Mouse (Mus musculus) stomach, postnatal 0 days (tissue): Measurements from ENCODE around the gene Fbxo11. TPM values are rescaled to one million over a fixed set of nuclear protein-coding genes. Genes with fewer than 3 reads are reported as not detected.

Experiments
- ATAC-seq: fragments of 200-750 bp; cut with Nextera tagmentation; 2 replicates; pipeline ENCODE4 v1.8.0; 2017; ENCODE audit not compliant: low FRiP score, low TSS enrichment
- DNase-seq: peaks from one replicate; pipeline ENCODE4 v3.0.0-alpha.2; 2016; ENCODE audit warnings: low spot score
- H3K27ac ChIP-seq: fragments of 300-500 bp; sonication (generic); replicated peaks from 2 replicates; pipeline ENCODE4 v1.5.1; 2014; ENCODE audit warnings: mild to moderate bottlenecking, control low read depth
- H3K27me3 ChIP-seq: fragments of 300-500 bp; sonication (generic); 2 replicates; pipeline ENCODE4 v1.6.1; 2014; ENCODE audit warnings: low read length; ENCODE audit not compliant: control insufficient read depth, insufficient read depth
- H3K36me3 ChIP-seq: fragments of 300-500 bp; sonication (generic); 2 replicates; pipeline ENCODE4 v1.6.1; 2014; ENCODE audit warnings: low read length, mixed read lengths; ENCODE audit not compliant: control insufficient read depth, insufficient read depth
- H3K4me1 ChIP-seq: fragments of 300-500 bp; sonication (generic); replicated peaks from 2 replicates; pipeline ENCODE4 v1.6.1; 2014; ENCODE audit warnings: antibody characterized with exemption; ENCODE audit not compliant: control insufficient read depth, insufficient read depth
- H3K4me2 ChIP-seq: fragments of 300-500 bp; sonication (generic); replicated peaks from 2 replicates; pipeline ENCODE4 v1.6.1; 2014; ENCODE audit warnings: low read depth, mild to moderate bottlenecking, control low read depth, moderate library complexity
- H3K4me3 ChIP-seq: fragments of 300-500 bp; sonication (generic); 2 replicates; pipeline ENCODE4 v1.5.1; 2014; ENCODE audit warnings: low read depth, low read length, control low read depth
- H3K9ac ChIP-seq: fragments of 300-500 bp; sonication (generic); 2 replicates; pipeline ENCODE4 v1.6.1; 2014; ENCODE audit warnings: mild to moderate bottlenecking, low read length, control low read depth, mixed read lengths
- H3K9me3 ChIP-seq: fragments of 300-500 bp; sonication (generic); 2 replicates; pipeline ENCODE4 v1.6.1; 2016; ENCODE audit warnings: low read length; ENCODE audit not compliant: control insufficient read depth
- CTCF ChIP-seq: IDR thresholded peaks from 2 replicates; pipeline ENCODE4 v1.5.1; 2016; ENCODE audit warnings: antibody characterized with exemption, low read depth, mild to moderate bottlenecking, moderate library complexity
- EP300 ChIP-seq: optimal IDR thresholded peaks from 2 replicates; pipeline ENCODE3; 2016; ENCODE audit warnings: antibody characterized with exemption
- WGBS: fragments of 180-500 bp; shearing (Covaris S2); extraction: QIAGEN DNeasy Blood & Tissue Kit; methylation state at CpG from one replicate; pipeline ENCODE4 v1.1.7; 2014; 5-methylcytosine and 5-hydroxymethylcytosine counted together
- polyA plus RNA-seq: library from polyadenylated mRNA; unstranded; fragments of >200 nt; fragmentation: Nextera tagmentation; extraction: Ambion mirVana; gene quantifications from 2 replicates; pipeline ENCODE4 v1.2.1, GENCODE M21; 2015

Gene Fbxo11
- polyA plus RNA-seq, 1 experiment from 2014 or later = 7.7 TPM

DNA sequence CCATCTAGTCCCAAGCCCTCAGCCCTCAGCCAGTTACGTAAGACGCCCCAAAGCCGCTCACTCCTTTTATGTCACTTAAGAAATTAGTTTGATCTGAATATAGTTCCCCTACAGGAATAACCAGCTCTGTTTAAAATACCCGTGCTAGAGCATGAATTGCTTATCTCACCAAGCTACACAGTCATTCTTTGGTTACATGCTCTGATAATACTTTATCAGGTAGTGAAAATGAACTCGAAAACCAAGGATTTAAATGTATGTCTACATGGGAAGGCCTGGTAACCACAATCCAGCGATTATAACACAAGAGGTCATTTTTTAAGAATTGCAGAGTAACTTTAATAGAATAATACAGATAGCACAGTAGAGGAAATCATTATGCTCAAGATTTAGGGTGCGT is 7.0 kb upstream of the Fbxo11 start:
- no peak for DNase-seq

DNA sequence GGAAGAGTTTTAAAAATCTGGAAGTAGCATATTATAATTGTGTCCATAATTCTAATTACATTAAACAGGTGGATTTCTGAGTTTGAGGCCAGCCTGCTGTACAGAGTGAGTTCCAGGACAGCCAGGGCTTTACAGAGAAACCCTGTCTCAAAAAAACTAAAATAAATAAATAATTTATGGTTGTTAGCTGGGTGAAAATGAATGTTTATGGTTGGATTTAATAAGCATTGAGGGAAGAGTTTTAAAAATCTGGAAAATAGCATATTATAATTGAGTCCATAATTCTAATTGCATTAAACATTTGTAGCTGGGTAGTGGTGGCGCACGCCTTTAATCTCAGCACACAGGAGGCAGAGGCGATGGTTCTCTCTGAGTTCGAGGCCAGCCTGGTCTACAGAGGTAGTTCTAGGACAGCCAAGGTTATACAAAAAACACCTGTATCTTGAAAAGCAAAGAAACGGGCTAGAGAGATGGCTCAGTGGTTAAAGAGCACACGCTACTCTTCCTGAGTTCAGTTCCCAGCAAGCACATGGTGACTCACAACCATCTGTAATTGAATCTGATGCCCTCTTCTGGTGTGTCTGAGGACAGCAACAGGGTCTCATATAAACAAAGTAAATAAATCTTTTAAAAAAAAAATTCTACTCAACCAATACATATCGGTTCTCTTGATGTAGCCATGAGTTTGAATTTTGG is 3.1 kb upstream of the Fbxo11 start:
- no peak overlapping the region for H3K9ac ChIP-seq
- peaks cover 2% of the 10 kb centered on the region; the same call in 1 of the 2 replicates for H3K4me1 ChIP-seq
- WGBS = 84% methylated on average over 7 of the region's 7 CpGs
- TF ChIP-seq CTCF (0 out of 2 replicates have a peak, but pooled peaks have one; percentile 15), EP300 (no peak)
- no peaks in the 10 kb centered on the region for H3K36me3 ChIP-seq
- ATAC-seq (no peak), DNase-seq (no peak)
- H3K4me3 ChIP-seq = no peak overlapping the region
- no peaks in the 10 kb centered on the region for H3K9me3 ChIP-seq
- no peak overlapping the region for H3K4me2 ChIP-seq
- no peaks in the 10 kb centered on the region for H3K27me3 ChIP-seq
- no peak overlapping the region for H3K27ac ChIP-seq

More for the DNA sequence above, 7.0 kb upstream of the Fbxo11 start:
- 56% methylated on average over 7 of the region's 7 CpGs for WGBS
- Histone ChIP-seq H3K36me3 (no peaks in the 10 kb centered on the region), H3K4me1 (no peaks in the 10 kb centered on the region), H3K4me3 (no peak overlapping the region), H3K4me2 (no peak overlapping the region), H3K27ac (no peak overlapping the region), H3K9me3 (no peaks in the 10 kb centered on the region), H3K27me3 (no peaks in the 10 kb centered on the region), H3K9ac (no peak overlapping the region)
- TF ChIP-seq CTCF = no peak
- TF ChIP-seq EP300 = no peak
- peak; percentile 42; the same call in 1 of the 2 replicates for ATAC-seq

DNA sequence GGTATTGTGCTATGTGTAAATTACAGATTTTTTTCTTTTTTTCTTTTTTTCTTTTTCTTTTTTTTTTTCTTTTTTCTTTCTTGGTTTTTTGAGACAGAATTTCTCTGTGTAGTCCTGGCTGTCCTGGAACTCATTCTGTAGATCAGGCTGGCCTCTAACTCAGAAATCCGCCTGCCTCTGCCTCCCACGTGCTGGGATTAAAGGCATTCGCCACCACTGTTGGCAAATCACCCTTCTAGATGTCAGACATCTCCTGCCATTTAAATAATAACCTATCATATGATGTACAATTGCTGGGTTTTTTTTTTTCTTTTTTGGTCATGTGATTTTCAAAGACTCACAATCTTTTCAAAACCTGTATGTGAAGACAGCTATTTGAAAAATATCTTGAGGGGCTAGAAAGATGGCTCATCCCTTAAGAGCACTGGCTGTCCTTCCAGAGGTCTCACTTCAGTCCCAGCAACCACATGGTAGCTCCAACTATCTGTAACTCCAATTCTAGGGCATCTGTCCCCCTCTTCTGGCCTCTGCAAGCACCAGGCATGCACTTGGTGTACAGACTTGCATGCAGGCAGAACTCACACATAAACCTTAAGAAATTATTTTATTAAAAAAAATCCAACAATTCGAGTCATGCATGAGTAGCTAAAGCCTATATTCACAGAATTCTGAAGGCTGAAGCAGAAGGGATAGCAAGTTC is 2.3 kb upstream of the Fbxo11 start:
- Histone ChIP-seq H3K9me3 (no peaks in the 10 kb centered on the region), H3K4me3 (no peak overlapping the region), H3K9ac (no peak overlapping the region), H3K27me3 (no peaks in the 10 kb centered on the region), H3K27ac (no peak overlapping the region), H3K4me2 (peak overlapping the region; percentile 56), H3K4me1 (peaks cover 4% of the 10 kb centered on the region; the same call in 1 of the 2 replicates), H3K36me3 (no peaks in the 10 kb centered on the region)
- peak; percentile 37 for TF ChIP-seq CTCF
- TF ChIP-seq EP300 = no peak
- no peak for ATAC-seq
- 72% methylated on average over 4 of the region's 4 CpGs for WGBS
- no peak for DNase-seq

DNA sequence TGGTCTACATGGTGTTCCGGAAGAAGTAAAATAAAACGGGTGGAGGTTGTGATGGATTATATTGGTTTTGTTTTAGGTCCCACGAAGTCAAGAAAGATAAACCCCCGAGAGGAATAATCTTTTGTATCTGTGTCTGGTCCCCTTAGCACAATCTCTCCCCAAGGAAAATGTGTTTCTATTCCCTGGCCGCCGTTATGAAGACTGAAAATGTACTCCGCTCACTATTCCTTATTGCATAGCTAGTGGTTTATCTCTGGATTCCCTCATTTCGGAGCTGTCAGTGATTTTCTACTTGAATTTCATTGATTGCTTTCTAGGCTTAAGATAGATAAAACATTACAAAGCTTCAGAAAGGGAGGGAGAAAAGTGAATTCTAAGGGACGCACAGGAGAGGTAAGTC is 1.7 kb upstream of the Fbxo11 start:
- Histone ChIP-seq H3K9ac (peak overlapping the region; percentile 39), H3K4me1 (peaks cover 4% of the 10 kb centered on the region; the same call in 1 of the 2 replicates), H3K4me3 (peak overlapping the region; percentile 100), H3K9me3 (no peaks in the 10 kb centered on the region), H3K27ac (peak overlapping the region; percentile 100), H3K27me3 (no peaks in the 10 kb centered on the region), H3K4me2 (peak overlapping the region; percentile 56), H3K36me3 (no peaks in the 10 kb centered on the region)
- 3% methylated on average over 9 of the region's 9 CpGs for WGBS
- no peak for TF ChIP-seq EP300
- TF ChIP-seq CTCF = no peak
- DNase-seq (no peak), ATAC-seq (no peak)

DNA sequence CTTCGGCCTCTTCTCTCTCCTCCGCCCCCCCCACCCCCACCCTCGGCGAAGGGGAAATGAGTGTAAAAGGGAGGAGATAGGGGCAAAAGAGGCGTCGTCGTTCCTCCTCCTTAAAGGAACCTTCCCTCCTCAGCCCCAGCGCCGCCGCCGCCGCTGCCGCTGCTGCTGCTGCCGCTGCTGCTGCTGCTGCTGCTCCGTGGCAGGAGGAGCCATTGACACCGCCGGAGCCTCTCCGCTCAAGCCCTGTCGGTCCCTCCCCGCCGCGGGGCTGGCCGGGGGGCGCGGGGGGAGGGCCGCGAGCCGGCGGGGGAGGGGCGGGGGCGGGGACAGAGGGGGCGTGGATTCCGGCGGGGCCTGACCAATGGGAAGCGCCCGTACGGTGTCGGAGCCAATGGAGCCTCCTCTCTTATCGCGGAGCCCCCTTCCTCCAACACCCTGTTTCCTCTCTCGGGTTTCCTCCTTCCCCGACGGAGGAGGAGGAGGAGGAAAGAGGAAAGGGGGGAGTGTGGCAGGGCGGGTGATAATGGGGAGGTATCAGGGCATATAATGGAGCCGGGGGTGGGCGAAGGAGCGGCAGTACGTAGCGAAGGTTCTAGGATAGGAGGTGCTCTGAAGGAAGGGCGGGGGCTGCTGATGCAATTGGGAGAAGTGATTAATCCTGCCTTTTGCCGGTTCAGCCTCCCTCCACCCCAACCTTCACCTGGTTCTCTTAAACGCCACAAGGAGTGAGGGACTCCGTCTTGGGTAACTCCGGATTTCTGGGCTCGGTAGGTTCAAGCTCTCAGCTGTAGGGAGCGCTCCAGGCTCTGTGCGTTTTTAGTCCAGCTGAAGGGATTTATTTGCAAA is 933 bp upstream of the Fbxo11 start:
- peak; percentile 96 for ATAC-seq
- under 1% methylated on average over 46 of the region's 57 CpGs for WGBS

More for the DNA sequence above, 933 bp upstream of the Fbxo11 start:
- Histone ChIP-seq H3K9ac (peak overlapping the region; percentile 99), H3K4me3 (peak overlapping the region; percentile 100), H3K27me3 (no peaks in the 10 kb centered on the region), H3K9me3 (no peaks in the 10 kb centered on the region), H3K4me2 (peak overlapping the region; percentile 56), H3K27ac (peak overlapping the region; percentile 100), H3K4me1 (peaks cover 4% of the 10 kb centered on the region; the same call in 1 of the 2 replicates), H3K36me3 (no peaks in the 10 kb centered on the region)
- DNase-seq = peak; percentile 96
- TF ChIP-seq CTCF (peak; percentile 82), EP300 (no peak)
